Mouse (Mus musculus) liver, embryonic 14.5 days (tissue): ENCODE data around the gene Mcat.

Source experiments
- CTCF ChIP-seq: IDR thresholded peaks from 2 replicates; pipeline ENCODE4 v1.5.1; 2016; ENCODE audit warnings: antibody characterized with exemption, low read depth, control low read depth
- EP300 ChIP-seq: IDR thresholded peaks from 2 replicates; pipeline ENCODE4 v1.6.1; 2016; ENCODE audit warnings: antibody characterized with exemption, low read depth

DNA sequence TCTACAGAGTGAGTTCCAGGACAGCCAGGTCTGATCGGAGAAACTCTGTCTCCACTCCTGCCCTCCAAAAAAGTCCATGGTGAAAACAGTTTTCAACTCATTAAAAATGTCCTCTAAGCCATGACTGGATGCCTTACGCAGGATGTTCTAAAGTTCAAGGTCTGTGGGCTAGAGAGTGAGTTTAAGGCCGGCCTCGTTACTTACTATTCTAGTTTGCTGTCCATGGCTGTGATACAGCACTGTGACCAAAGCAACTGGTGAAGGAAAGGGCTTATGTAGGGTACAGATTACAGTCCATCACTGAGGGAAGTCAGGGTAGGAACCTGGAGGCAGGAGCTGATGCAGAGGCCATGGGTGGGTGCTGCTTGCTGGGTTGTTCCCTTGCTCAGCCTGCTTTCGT lies 5.0 kb upstream of the Mcat start:
- TF ChIP-seq CTCF = no peak
- no peak for TF ChIP-seq EP300
